In genomic region chr13:81782971-81783404, GRCm38 (mm10) we compare ENCODE assay signal across 8 mouse cellular contexts. TPM values are rescaled to one million over a fixed set of nuclear protein-coding genes. Genes with fewer than 3 reads are reported as not detected.
A peak's percentile ranks its signal among the peaks of the same experiment; 100 is the strongest.
DNase-seq lines count a peak whose midpoint lies in the region; ATAC-seq lines count a peak whose summit lies in the region.

TSS of gene Cetn3 (plus strand) at chr13:81783077.

- no peaks in the 10 kb centered on the region for H3K9me3 ChIP-seq in hindbrain, embryonic 14.5 days (ENCODE audit: control insufficient read depth, low read length)

- ATAC-seq in hindbrain, embryonic 14.5 days (ENCODE audit: low FRiP score): peak; percentile 94

- H3K4me1 ChIP-seq in hindbrain, embryonic 14.5 days (replicated peaks; ENCODE audit: control insufficient read depth, insufficient read depth, low read length): peaks cover 21% of the 10 kb centered on the region

- peaks cover 11% of the 10 kb centered on the region; the same call in 1 of the 2 replicates for H3K36me3 ChIP-seq in hindbrain, embryonic 14.5 days (replicated peaks; ENCODE audit: control insufficient read depth, insufficient read depth)

- peak within 1 kb of the TSS; percentile 99 for H3K27ac ChIP-seq in hindbrain, embryonic 14.5 days

- under 1% methylated on average over 29 of the region's 29 CpGs for WGBS in hindbrain, embryonic 14.5 days

- peak within 1 kb of the TSS; percentile 81 for H3K4me3 ChIP-seq in hindbrain, embryonic 14.5 days (replicated peaks; ENCODE audit: low read length)

- no peaks in the 10 kb centered on the region for H3K27me3 ChIP-seq in hindbrain, embryonic 14.5 days (ENCODE audit: control insufficient read depth, insufficient read depth, low read length)

- peak within 1 kb of the TSS; percentile 80 for H3K4me2 ChIP-seq in hindbrain, embryonic 14.5 days (replicated peaks)

- DNase-seq in ZHBTc4 (ENCODE audit: low read depth, low spot score): peak; percentile 96
- peak; percentile 89 to 93 for DNase-seq in cerebellum, postnatal 36 days
- DNase-seq in frontal cortex, postnatal 36 days (ENCODE audit: low spot score in 2 of 2): peak; percentile 91 to 96
- peak; percentile 98 for DNase-seq in hindbrain, embryonic 14.5 days (ENCODE audit: low spot score)
- DNase-seq in layer of hippocampus, postnatal 25 days (ENCODE audit: extremely low spot score in 1 of 2, low spot score in 1 of 2): peak in 1 of 2 experiments; percentile 74
- DNase-seq in lung, postnatal 14 days: peak; percentile 92
- peak; percentile 99 for DNase-seq in retina, embryonic 14.5 days (ENCODE audit: low spot score)
- peak; percentile 89 for DNase-seq in thymus, postnatal 4 days

- peak within 1 kb of the TSS; percentile 88 for H3K9ac ChIP-seq in hindbrain, embryonic 14.5 days

RNA-seq across cellular contexts. Expression of gene Cetn3, which starts in this region (rescaled TPM):
- 232 and 250 TPM in 2 replicates for polyA plus RNA-seq in hindbrain, embryonic 14.5 days (2014; fragmentation: Nextera tagmentation; extraction: Ambion mirVana)
- 100 to 1,000 TPM in 1 of 2 experiments, 10 to 100 TPM in 1; 85.9 to 102 TPM for total RNA-seq in layer of hippocampus, postnatal 25 days (2021)
